Mouse (Mus musculus) limb, embryonic 13.5 days (tissue): ENCODE data around the gene Iqsec1. TPM values are rescaled to one million over a fixed set of nuclear protein-coding genes. Genes with fewer than 3 reads are reported as not detected.

Experiments used
- ATAC-seq: fragments of 200-750 bp; cut with Nextera tagmentation; 2 replicates; pipeline ENCODE4 v1.8.0; 2017; ENCODE audit warnings: low read depth, moderate number of reproducible peaks, moderate TSS enrichment; ENCODE audit not compliant: low FRiP score
- H3K27ac ChIP-seq: fragments of 300-500 bp; sonication (generic); 2 replicates; pipeline ENCODE4 v1.5.1; 2015; ENCODE audit warnings: inconsistent platforms, mild to moderate bottlenecking, moderate library complexity
- H3K27me3 ChIP-seq: fragments of 300-500 bp; sonication (generic); 2 replicates; pipeline ENCODE4 v1.6.1; 2015; ENCODE audit warnings: mild to moderate bottlenecking, inconsistent platforms
- H3K36me3 ChIP-seq: fragments of 300-500 bp; sonication (generic); 2 replicates; pipeline ENCODE4 v1.6.1; 2015; ENCODE audit warnings: inconsistent platforms, mild to moderate bottlenecking, moderate library complexity
- H3K4me1 ChIP-seq: fragments of 300-500 bp; sonication (generic); 2 replicates; pipeline ENCODE4 v1.6.1; 2015; ENCODE audit warnings: inconsistent platforms
- H3K4me2 ChIP-seq: fragments of 300-500 bp; sonication (generic); replicated peaks from 2 replicates; pipeline ENCODE4 v1.6.1; 2015; ENCODE audit warnings: inconsistent platforms, mild to moderate bottlenecking, moderate library complexity
- H3K4me3 ChIP-seq: fragments of 300-500 bp; sonication (generic); 2 replicates; pipeline ENCODE4 v1.5.1; 2015; ENCODE audit warnings: moderate library complexity, mild to moderate bottlenecking, inconsistent platforms
- H3K9ac ChIP-seq: fragments of 300-500 bp; sonication (generic); 2 replicates; pipeline ENCODE4 v1.6.1; 2015; ENCODE audit warnings: mild to moderate bottlenecking, inconsistent platforms
- H3K9me3 ChIP-seq: fragments of 300-500 bp; sonication (generic); 2 replicates; pipeline ENCODE4 v1.6.1; 2016; ENCODE audit warnings: inconsistent platforms
- WGBS: fragments of 180-500 bp; shearing (Covaris S2); methylation state at CpG from one replicate; pipeline ENCODE4 v1.1.7; 2015; 5-methylcytosine and 5-hydroxymethylcytosine counted together
- polyA plus RNA-seq: library from polyadenylated mRNA; unstranded; fragments of >200 nt; fragmentation: Nextera tagmentation; extraction: Ambion mirVana; gene quantifications from 2 replicates; pipeline ENCODE4 v1.2.1, GENCODE M21; 2015

Gene Iqsec1
- polyA plus RNA-seq, 1 experiment from 2014 or later = 11.1 TPM

- Histone ChIP-seq H3K9me3 (no peaks in the 10 kb centered on the region), H3K27me3 (no peaks in the 10 kb centered on the region), H3K9ac (no peak overlapping the region), H3K4me2 (no peak overlapping the region), H3K4me3 (no peak overlapping the region), H3K4me1 (peaks cover 9% of the 10 kb centered on the region), H3K36me3 (no peaks in the 10 kb centered on the region), H3K27ac (no peak overlapping the region)
- 78% methylated on average over 4 of the region's 4 CpGs for WGBS
- ATAC-seq = no peak
Measured at GRCm38 (mm10) chr6:90741056-90741420, 247.4 kb downstream of the Iqsec1 start.

GRCm38 (mm10) chr6:90740348-90741055 lies 248.0 kb downstream of the Iqsec1 start:
- no peak for ATAC-seq
- no peak overlapping the region for H3K27ac ChIP-seq
- H3K9ac ChIP-seq = no peak overlapping the region
- 0 out of 2 replicates have a peak, but pooled peaks cover 4% of the 10 kb centered on the region for H3K27me3 ChIP-seq
- H3K4me2 ChIP-seq = no peak overlapping the region
- no peak overlapping the region for H3K4me3 ChIP-seq
- peaks cover 14% of the 10 kb centered on the region for H3K4me1 ChIP-seq
- 82% methylated on average over 4 of the region's 4 CpGs for WGBS
- no peaks in the 10 kb centered on the region for H3K9me3 ChIP-seq
- no peaks in the 10 kb centered on the region for H3K36me3 ChIP-seq

- no peak overlapping the region for H3K27ac ChIP-seq
- H3K9ac ChIP-seq = peak overlapping the region; percentile 82
- peak overlapping the region; percentile 81 for H3K4me3 ChIP-seq
- WGBS = 2% methylated on average over 12 of the region's 12 CpGs
- H3K9me3 ChIP-seq = no peaks in the 10 kb centered on the region
- H3K27me3 ChIP-seq = 0 out of 2 replicates have a peak, but pooled peaks cover 11% of the 10 kb centered on the region
- peaks cover 20% of the 10 kb centered on the region for H3K4me1 ChIP-seq
- peak; percentile 81 for ATAC-seq
- 0 out of 2 replicates have a peak, but pooled peaks cover 2% of the 10 kb centered on the region for H3K36me3 ChIP-seq
- peak overlapping the region; percentile 82 for H3K4me2 ChIP-seq
Measured at GRCm38 (mm10) chr6:90737376-90737775, 251.1 kb downstream of the Iqsec1 start.

- H3K27me3 ChIP-seq = 0 out of 2 replicates have a peak, but pooled peaks cover 11% of the 10 kb centered on the region
- peak; percentile 44 for ATAC-seq
- 0% methylated on average over 51 of the region's 52 CpGs for WGBS
- H3K27ac ChIP-seq = no peak overlapping the region
- H3K36me3 ChIP-seq = 0 out of 2 replicates have a peak, but pooled peaks cover 2% of the 10 kb centered on the region
- no peaks in the 10 kb centered on the region for H3K9me3 ChIP-seq
- peak overlapping the region; percentile 82 for H3K9ac ChIP-seq
- H3K4me3 ChIP-seq = peak overlapping the region; percentile 81
- peak overlapping the region; percentile 82 for H3K4me2 ChIP-seq
- peaks cover 22% of the 10 kb centered on the region for H3K4me1 ChIP-seq
Measured at GRCm38 (mm10) chr6:90736691-90737245, 251.7 kb downstream of the Iqsec1 start.

DNA sequence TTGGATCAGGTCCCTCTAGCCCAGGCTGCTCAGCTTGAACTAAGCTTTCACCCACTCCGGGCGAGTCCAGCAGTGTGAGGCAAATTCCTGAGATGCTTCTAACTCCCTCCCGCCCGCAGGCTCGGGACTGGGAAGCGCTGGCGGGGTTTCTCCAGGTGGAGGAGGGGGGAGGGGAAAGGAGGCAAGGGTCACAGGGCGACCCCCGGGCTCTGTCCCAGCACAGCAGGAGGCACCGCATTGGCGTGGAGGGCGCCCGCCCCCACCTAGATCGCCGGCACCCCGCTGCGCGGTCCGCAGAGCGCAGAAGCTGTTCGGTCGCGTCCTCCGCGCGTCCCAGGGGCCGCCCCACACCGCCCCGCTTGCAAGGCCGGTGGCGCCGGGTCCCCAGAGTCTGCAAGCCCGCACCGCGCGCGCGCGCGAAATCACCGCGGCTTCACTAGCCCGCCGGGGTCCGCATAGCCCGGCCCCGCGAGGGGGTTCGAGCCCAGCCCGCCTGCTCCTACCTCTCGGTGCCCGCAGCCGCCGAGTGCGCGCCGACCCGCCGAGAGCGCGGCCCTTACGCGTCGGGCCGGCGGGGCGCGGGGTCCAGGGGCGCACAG lies 252.3 kb downstream of the Iqsec1 start:
- WGBS = under 1% methylated on average over 65 of the region's 69 CpGs
- Histone ChIP-seq H3K4me3 (peak overlapping the region; percentile 81), H3K27me3 (0 out of 2 replicates have a peak, but pooled peaks cover 11% of the 10 kb centered on the region), H3K4me1 (peaks cover 28% of the 10 kb centered on the region), H3K36me3 (0 out of 2 replicates have a peak, but pooled peaks cover 2% of the 10 kb centered on the region), H3K9ac (peak overlapping the region; percentile 82), H3K9me3 (no peaks in the 10 kb centered on the region), H3K4me2 (peak overlapping the region; percentile 82), H3K27ac (no peak overlapping the region)
- peak; percentile 54 for ATAC-seq

- Histone ChIP-seq H3K4me1 (peaks cover 31% of the 10 kb centered on the region), H3K9me3 (no peaks in the 10 kb centered on the region), H3K4me3 (peak overlapping the region; percentile 81), H3K4me2 (peak overlapping the region; percentile 82), H3K36me3 (0 out of 2 replicates have a peak, but pooled peaks cover 2% of the 10 kb centered on the region), H3K27ac (no peak overlapping the region), H3K9ac (peak overlapping the region; percentile 82), H3K27me3 (0 out of 2 replicates have a peak, but pooled peaks cover 11% of the 10 kb centered on the region)
- peak; percentile 24; the same call in 1 of the 2 replicates for ATAC-seq
- WGBS = 32% methylated on average over 4 of the region's 4 CpGs
Measured at GRCm38 (mm10) chr6:90735396-90736036, 253.0 kb downstream of the Iqsec1 start.

GRCm38 (mm10) chr6:90734806-90735205 lies 253.7 kb downstream of the Iqsec1 start:
- Histone ChIP-seq H3K36me3 (0 out of 2 replicates have a peak, but pooled peaks cover 2% of the 10 kb centered on the region), H3K4me1 (peaks cover 35% of the 10 kb centered on the region), H3K27me3 (0 out of 2 replicates have a peak, but pooled peaks cover 11% of the 10 kb centered on the region), H3K9ac (no peak overlapping the region), H3K27ac (no peak overlapping the region), H3K4me3 (no peak overlapping the region), H3K4me2 (peak overlapping the region; percentile 82; the same call in 1 of the 2 replicates), H3K9me3 (no peaks in the 10 kb centered on the region)
- no peak for ATAC-seq

- H3K9ac ChIP-seq = 0 out of 2 replicates have a peak overlapping the region, but pooled peaks have one; percentile 40
- 10% methylated on average over 4 of the region's 4 CpGs for WGBS
- H3K36me3 ChIP-seq = 0 out of 2 replicates have a peak, but pooled peaks cover 2% of the 10 kb centered on the region
- H3K4me3 ChIP-seq = no peak overlapping the region
- ATAC-seq = no peak
- peaks cover 38% of the 10 kb centered on the region for H3K4me1 ChIP-seq
- no peak overlapping the region for H3K27ac ChIP-seq
- 0 out of 2 replicates have a peak, but pooled peaks cover 11% of the 10 kb centered on the region for H3K27me3 ChIP-seq
- H3K4me2 ChIP-seq = no peak overlapping the region
- no peaks in the 10 kb centered on the region for H3K9me3 ChIP-seq
Measured at GRCm38 (mm10) chr6:90731327-90731726, 257.2 kb downstream of the Iqsec1 start.

- no peak overlapping the region for H3K4me3 ChIP-seq
- ATAC-seq = no peak
- 0 out of 2 replicates have a peak, but pooled peaks cover 2% of the 10 kb centered on the region for H3K27me3 ChIP-seq
- no peak overlapping the region for H3K27ac ChIP-seq
- WGBS = 42% methylated on average over 5 of the region's 5 CpGs
- H3K9me3 ChIP-seq = no peaks in the 10 kb centered on the region
- no peak overlapping the region for H3K9ac ChIP-seq
- no peak overlapping the region for H3K4me2 ChIP-seq
- H3K36me3 ChIP-seq = 0 out of 2 replicates have a peak, but pooled peaks cover 2% of the 10 kb centered on the region
- peaks cover 34% of the 10 kb centered on the region for H3K4me1 ChIP-seq
Measured at GRCm38 (mm10) chr6:90729829-90730228, 258.7 kb downstream of the Iqsec1 start.

GRCm38 (mm10) chr6:90728491-90728931 lies 260.0 kb downstream of the Iqsec1 start:
- peaks cover 44% of the 10 kb centered on the region for H3K4me1 ChIP-seq
- H3K4me3 ChIP-seq = no peak overlapping the region
- no peak overlapping the region for H3K4me2 ChIP-seq
- peak; percentile 84 for ATAC-seq
- WGBS = 4% methylated on average over 1 of the region's 1 CpGs
- no peaks in the 10 kb centered on the region for H3K9me3 ChIP-seq
- no peak overlapping the region for H3K27ac ChIP-seq
- no peaks in the 10 kb centered on the region for H3K27me3 ChIP-seq
- H3K36me3 ChIP-seq = no peaks in the 10 kb centered on the region
- H3K9ac ChIP-seq = no peak overlapping the region; the same call in 1 of the 2 replicates

DNA sequence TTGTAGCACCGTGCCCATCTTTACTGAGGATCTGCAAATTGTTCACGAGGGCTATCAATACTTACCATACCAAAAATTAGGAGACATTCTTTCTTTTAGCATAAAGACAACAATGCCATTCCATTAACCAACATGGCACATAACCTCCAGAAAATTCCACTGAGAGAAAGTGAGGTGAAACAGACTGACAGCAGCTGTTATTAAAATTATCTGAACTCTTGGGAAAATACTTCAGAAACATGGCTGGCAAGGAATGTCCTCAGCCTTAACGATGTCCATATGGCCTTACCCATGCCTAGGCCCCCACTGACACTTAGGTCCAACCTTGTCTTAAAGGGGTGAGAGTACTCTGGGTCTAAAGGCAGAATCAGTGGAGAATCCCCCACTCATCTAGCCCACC lies 260.7 kb downstream of the Iqsec1 start:
- Histone ChIP-seq H3K4me3 (no peak overlapping the region), H3K36me3 (no peaks in the 10 kb centered on the region), H3K4me2 (no peak overlapping the region), H3K4me1 (peaks cover 44% of the 10 kb centered on the region), H3K27ac (no peak overlapping the region; the same call in 1 of the 2 replicates), H3K27me3 (no peaks in the 10 kb centered on the region), H3K9me3 (no peaks in the 10 kb centered on the region), H3K9ac (no peak overlapping the region; the same call in 1 of the 2 replicates)
- no peak for ATAC-seq
- 66% methylated on average over 3 of the region's 3 CpGs for WGBS
